Mouse (Mus musculus) hindbrain, embryonic 14.5 days (tissue): ENCODE data around the gene Tubb4b. TPM values are rescaled to one million over a fixed set of nuclear protein-coding genes. Genes with fewer than 3 reads are reported as not detected.

Experiments
- ATAC-seq: fragments of 200-750 bp; cut with Nextera tagmentation; 2 replicates; pipeline ENCODE4 v1.8.0; 2017; ENCODE audit warnings: moderate number of reproducible peaks, mild to moderate bottlenecking, moderate TSS enrichment, moderate library complexity; ENCODE audit not compliant: low FRiP score
- DNase-seq: peaks from one replicate; pipeline ENCODE4 v3.0.0-alpha.2; 2015; ENCODE audit warnings: low spot score
- H3K27ac ChIP-seq: fragments of 300-500 bp; sonication (generic); 2 replicates; pipeline ENCODE4 v1.5.1; 2014; ENCODE audit warnings: mild to moderate bottlenecking, moderate library complexity
- H3K27me3 ChIP-seq: fragments of 300-500 bp; sonication (generic); 2 replicates; pipeline ENCODE4 v1.6.1; 2014; ENCODE audit warnings: mild to moderate bottlenecking, low read length, mixed read lengths; ENCODE audit not compliant: control insufficient read depth, insufficient read depth
- H3K36me3 ChIP-seq: fragments of 300-500 bp; sonication (generic); replicated peaks from 2 replicates; pipeline ENCODE4 v1.6.1; 2014; ENCODE audit not compliant: control insufficient read depth, insufficient read depth
- H3K4me1 ChIP-seq: fragments of 300-500 bp; sonication (generic); replicated peaks from 2 replicates; pipeline ENCODE4 v1.6.1; 2014; ENCODE audit warnings: antibody characterized with exemption, low read length, mixed read lengths; ENCODE audit not compliant: control insufficient read depth, insufficient read depth
- H3K4me2 ChIP-seq: fragments of 300-500 bp; sonication (generic); replicated peaks from 2 replicates; pipeline ENCODE4 v1.6.1; 2014; ENCODE audit warnings: mild to moderate bottlenecking, moderate library complexity
- H3K4me3 ChIP-seq: fragments of 300-500 bp; sonication (generic); replicated peaks from 2 replicates; pipeline ENCODE4 v1.5.1; 2014; ENCODE audit warnings: mild to moderate bottlenecking, low read length
- H3K9ac ChIP-seq: fragments of 300-500 bp; sonication (generic); 2 replicates; pipeline ENCODE4 v1.6.1; 2014
- H3K9me3 ChIP-seq: fragments of 300-500 bp; sonication (generic); 2 replicates; pipeline ENCODE4 v1.6.1; 2016; ENCODE audit warnings: low read length; ENCODE audit not compliant: control insufficient read depth
- WGBS: fragments of 180-500 bp; shearing (Covaris S2); extraction: QIAGEN DNeasy Blood & Tissue Kit; methylation state at CpG from one replicate; pipeline ENCODE4 v1.1.7; 2014; 5-methylcytosine and 5-hydroxymethylcytosine counted together
- polyA plus RNA-seq: library from polyadenylated mRNA; unstranded; fragments of >200 nt; fragmentation: Nextera tagmentation; extraction: Ambion mirVana; gene quantifications from 2 replicates; pipeline ENCODE4 v1.2.1, GENCODE M21; 2014

Gene Tubb4b
- polyA plus RNA-seq, 1 experiment from 2014 or later: 382 TPM

DNA sequence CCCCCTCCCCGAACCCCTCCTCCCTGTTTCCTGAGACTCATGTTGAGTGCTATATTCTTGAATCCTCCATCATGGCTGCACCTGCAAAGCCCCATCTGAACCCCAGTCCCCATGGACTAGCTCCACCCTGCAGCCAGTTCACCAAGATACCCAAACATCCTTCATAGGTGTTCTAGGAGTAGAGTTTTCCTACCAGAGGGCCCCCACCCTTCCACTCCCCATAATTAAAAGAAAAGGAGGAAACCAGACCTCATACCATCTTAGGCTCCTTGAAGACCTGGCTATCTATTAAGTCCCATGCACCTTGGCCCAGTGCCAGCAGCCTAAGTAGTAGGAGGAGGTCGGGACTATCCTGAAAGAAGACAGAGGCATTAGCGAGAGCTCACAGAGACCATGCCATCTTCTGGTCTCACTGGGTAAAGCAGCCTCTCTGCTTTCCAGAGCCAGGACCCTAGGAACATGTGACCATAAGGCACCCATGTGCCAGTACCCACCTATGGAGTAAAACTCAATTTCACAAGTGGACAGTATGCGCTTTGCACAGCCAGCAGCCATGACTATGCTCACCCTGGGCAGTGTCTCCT is 20.8 kb downstream of the Tubb4b start:
- Histone ChIP-seq H3K27ac (no peak overlapping the region), H3K9me3 (no peaks in the 10 kb centered on the region), H3K9ac (no peak overlapping the region), H3K4me1 (peaks cover 2% of the 10 kb centered on the region; the same call in 1 of the 2 replicates), H3K36me3 (peaks cover 89% of the 10 kb centered on the region), H3K4me3 (no peak overlapping the region), H3K27me3 (no peaks in the 10 kb centered on the region), H3K4me2 (no peak overlapping the region)
- ATAC-seq: no peak
- 62% methylated on average over 4 of the region's 4 CpGs for WGBS
- DNase-seq: no peak

DNA sequence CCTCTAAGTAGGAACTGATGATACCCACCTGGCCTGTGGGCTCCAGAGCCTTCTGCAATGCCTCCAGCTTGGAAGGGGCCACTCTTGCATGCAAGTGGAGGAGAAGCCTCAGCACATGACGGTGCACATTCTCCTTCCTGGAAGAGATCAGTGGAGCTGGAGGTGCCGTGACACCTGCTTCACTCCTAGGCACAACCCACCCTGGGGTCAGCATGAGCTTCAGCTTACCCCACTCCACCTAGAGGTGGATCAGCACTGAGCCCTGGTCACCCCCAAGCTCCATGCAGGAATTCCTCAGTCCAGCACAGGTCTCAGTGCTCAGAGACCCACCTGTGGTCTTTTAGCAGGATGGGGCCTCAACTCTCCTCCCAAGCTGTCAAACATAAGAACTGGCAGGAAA is 23.9 kb downstream of the Tubb4b start:
- DNase-seq (no peak), ATAC-seq (no peak)
- peaks cover 78% of the 10 kb centered on the region for H3K36me3 ChIP-seq
- 100% methylated on average over 2 of the region's 2 CpGs for WGBS
- H3K4me3 ChIP-seq: no peak overlapping the region
- no peaks in the 10 kb centered on the region for H3K4me1 ChIP-seq
- no peak overlapping the region for H3K4me2 ChIP-seq
- H3K9ac ChIP-seq: no peak overlapping the region
- H3K9me3 ChIP-seq: no peaks in the 10 kb centered on the region
- H3K27ac ChIP-seq: no peak overlapping the region
- peaks cover 12% of the 10 kb centered on the region for H3K27me3 ChIP-seq

DNA sequence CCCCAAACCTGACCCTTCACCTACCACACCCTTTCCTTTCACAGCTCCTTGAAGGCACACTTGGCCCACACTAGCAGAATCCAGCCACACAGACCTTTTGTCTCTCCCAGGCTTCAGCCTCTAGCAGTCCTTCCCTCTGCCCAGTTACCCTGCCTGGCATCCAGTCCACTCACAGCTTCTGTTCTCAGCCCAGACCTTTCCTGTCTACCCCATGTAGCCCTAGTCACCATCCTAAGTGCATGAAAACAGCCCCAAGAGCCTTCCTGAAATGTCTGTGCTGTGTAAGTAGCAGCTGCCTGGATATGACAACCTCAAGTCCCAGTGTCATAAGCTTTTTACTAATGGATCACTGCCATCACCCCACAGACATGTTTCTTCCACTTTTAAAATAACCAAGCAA is 26.6 kb downstream of the Tubb4b start:
- no peak for DNase-seq
- H3K4me1 ChIP-seq: no peaks in the 10 kb centered on the region
- no peaks in the 10 kb centered on the region for H3K9me3 ChIP-seq
- ATAC-seq: no peak
- peaks cover 51% of the 10 kb centered on the region for H3K36me3 ChIP-seq
- no peak overlapping the region for H3K9ac ChIP-seq
- H3K4me3 ChIP-seq: no peak overlapping the region
- H3K27ac ChIP-seq: no peak overlapping the region
- peaks cover 25% of the 10 kb centered on the region for H3K27me3 ChIP-seq
- H3K4me2 ChIP-seq: no peak overlapping the region

DNA sequence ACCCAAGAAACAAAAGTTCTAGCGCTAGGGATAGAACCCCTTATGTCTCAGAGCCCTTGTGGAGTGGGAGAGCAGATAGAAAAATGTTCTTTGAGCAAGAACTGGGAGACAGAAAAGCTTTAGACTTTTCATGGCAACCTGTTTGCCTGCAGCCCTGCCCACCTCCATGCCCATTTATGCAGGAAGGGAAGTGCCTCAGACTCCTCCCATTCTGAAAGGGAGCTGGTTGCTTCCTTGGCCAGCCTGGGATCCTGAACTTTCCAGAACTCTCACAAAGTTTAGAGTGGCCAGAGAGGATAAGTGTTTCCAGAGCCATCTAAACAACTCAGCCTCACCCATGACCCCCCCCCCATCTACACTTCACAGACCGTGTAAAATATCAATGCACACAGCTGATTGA is 27.3 kb downstream of the Tubb4b start:
- DNase-seq (no peak), ATAC-seq (no peak)
- 30% methylated on average over 2 of the region's 2 CpGs for WGBS
- Histone ChIP-seq H3K27me3 (peaks cover 25% of the 10 kb centered on the region), H3K9me3 (no peaks in the 10 kb centered on the region), H3K4me3 (no peak overlapping the region), H3K4me1 (no peaks in the 10 kb centered on the region), H3K4me2 (0 out of 2 replicates have a peak overlapping the region, but pooled peaks have one; percentile 4), H3K9ac (no peak overlapping the region), H3K36me3 (peaks cover 43% of the 10 kb centered on the region), H3K27ac (no peak overlapping the region)

DNA sequence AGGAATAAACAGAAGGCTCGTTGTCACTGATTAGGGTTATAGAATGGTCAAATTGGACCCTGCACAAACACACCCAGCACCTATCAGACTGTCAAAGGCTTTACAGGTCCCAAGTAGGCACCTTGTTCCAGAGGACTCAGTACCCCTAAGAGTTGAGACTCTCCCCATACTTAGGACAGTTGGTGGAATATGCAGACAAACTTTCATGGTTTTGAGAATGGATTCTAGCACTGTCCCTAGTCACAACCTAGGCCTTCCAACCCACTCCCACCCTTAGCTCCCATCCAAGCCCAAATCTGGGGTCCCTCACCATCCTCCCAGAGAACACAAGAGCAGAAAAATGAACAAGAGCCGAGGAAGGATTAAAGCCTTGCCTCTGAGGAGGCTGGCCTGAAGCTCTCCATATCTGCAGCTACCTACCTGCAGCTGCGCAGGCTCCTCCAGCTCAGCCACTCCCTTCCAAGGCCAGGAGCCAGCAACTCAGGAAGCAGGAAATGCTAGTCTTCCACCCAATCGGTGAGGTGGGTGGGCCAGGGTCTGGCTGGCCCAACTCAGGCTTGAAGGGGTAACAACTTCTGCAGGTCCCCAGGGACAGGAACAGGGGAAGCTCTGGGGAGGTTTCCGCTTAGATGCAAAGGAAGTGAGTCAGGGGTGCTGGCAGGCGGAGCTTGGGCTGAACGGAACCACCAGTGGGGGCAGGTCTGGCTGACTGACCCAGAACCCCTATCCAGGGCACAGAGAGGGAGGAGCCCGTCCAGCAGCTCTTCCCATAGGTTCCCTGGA is 28.1 kb downstream of the Tubb4b start, which contains the start of gene Tor4a:
Gene Tor4a, minus strand, starts transcription at position 715 of the 783 bp plus-strand sequence.
- Histone ChIP-seq H3K4me3 (no peak within 1 kb of the TSS; the same call in 1 of the 2 replicates), H3K27ac (no peak within 1 kb of the TSS), H3K27me3 (peaks cover 25% of the 10 kb centered on the region), H3K4me2 (peak within 1 kb of the TSS; percentile 25), H3K9ac (no peak within 1 kb of the TSS), H3K4me1 (no peaks in the 10 kb centered on the region), H3K9me3 (no peaks in the 10 kb centered on the region), H3K36me3 (peaks cover 35% of the 10 kb centered on the region)
- DNase-seq (no peak), ATAC-seq (no peak)
- 18% methylated on average over 8 of the region's 8 CpGs for WGBS

DNA sequence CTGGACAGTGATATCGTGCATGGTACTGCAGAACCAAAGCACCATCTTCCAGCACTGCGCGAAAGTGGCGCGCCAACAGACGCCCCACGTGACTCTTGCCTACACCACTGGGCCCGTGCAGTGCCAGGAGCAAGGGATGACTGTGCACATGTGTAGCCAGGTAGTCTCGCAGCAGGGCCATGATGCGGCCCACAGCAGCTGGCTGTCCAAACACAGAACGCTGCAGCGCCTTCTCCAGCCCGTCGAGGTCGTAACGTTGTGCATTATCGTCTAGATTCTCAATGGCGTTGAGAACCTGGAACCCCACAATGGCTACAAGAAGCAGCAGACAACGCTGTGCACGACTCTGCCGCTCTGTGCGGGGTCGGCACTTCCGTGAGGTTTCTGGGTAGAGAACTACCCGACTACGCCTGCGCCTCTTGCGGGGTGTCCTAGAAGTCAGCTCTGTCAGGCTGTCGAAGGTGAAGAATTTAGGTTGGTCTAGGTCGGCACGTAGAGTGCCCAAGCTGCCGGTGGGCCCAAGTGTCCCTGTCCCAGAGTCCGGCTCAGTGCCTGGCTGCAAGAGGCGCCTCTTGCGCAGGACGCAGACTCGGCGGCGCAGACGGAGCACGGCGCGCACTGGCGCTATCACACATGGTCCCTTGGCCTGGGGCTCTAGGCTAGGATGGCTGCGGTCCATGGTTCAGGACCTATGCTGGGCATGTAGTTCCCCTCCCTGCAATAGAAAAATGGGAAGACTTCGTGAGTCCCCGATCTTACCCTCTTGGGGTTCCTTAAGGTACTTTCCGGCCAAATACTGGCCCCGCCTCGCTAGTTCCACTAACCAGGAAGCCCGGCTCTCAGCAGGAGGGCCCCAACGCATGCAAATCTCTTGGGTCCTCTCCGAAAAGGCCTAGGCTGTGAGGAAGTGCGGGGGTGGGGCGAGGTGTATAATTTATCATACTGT is 29.0 kb downstream of the Tubb4b start:
- DNase-seq (no peak), ATAC-seq (no peak)
- Histone ChIP-seq H3K9me3 (no peaks in the 10 kb centered on the region), H3K4me2 (peak overlapping the region; percentile 25), H3K27ac (no peak overlapping the region), H3K4me3 (no peak overlapping the region; the same call in 1 of the 2 replicates), H3K36me3 (peaks cover 26% of the 10 kb centered on the region), H3K4me1 (no peaks in the 10 kb centered on the region), H3K27me3 (peaks cover 25% of the 10 kb centered on the region), H3K9ac (no peak overlapping the region)
- WGBS: 22% methylated on average over 55 of the region's 55 CpGs

DNA sequence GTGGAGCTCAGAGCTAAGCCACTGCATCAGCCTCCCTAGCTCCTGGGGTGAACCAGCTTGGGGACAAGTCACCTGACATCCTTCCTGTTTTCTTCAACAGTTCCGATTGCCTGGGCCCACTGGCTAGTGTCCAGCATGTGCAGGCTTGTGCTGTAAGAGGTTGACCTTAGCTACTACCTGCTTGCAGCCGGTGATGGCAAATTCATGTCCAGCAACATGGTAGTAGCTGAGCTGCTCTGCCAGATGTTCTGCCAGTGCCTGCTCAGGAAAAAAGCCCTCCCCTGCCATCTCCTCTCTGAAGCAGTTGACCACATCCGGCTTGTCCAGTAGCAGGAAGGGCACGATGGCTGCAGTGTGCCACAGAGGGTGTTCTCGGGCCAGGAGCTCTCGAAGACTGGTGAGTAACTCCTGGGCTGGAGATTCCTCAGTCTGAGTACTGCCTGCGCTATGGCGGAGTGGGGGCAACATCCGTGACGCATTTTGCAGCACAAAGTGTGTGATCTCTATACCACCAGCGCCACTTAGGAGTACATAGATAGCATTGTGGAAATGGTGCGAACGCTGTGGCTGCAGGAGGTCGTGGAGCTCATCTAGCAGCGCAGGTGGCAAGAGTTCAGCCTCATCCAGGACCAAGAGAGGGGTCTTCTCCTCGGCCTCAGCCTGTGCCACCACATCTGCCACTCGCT is 29.9 kb downstream of the Tubb4b start:
- ATAC-seq: no peak
- no peaks in the 10 kb centered on the region for H3K9me3 ChIP-seq
- H3K4me3 ChIP-seq: no peak overlapping the region
- no peak overlapping the region for H3K4me2 ChIP-seq
- no peak for DNase-seq
- H3K27me3 ChIP-seq: peaks cover 25% of the 10 kb centered on the region
- no peak overlapping the region for H3K27ac ChIP-seq
- H3K36me3 ChIP-seq: peaks cover 18% of the 10 kb centered on the region
- no peak overlapping the region for H3K9ac ChIP-seq
- H3K4me1 ChIP-seq: no peaks in the 10 kb centered on the region
- 81% methylated on average over 17 of the region's 17 CpGs for WGBS

DNA sequence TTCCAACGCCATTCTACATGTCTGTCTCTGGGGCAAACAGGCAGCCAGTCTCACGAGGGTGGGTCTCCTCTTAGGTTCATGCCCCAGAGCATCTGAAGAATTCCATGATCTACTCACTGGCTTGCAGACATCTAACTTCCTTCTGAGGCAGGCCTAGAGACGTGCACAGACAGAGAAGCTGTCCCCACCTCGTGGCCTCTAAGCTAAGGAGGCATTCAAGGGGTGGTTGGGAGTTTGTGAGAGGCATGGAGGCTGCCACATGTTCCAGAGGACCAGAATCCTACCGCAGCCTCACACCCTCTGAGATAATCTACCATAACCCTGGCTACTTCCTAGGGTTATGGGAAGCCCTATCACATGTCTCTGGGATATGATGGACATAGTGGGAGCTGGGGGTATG is 30.5 kb downstream of the Tubb4b start:
- no peak overlapping the region for H3K4me3 ChIP-seq
- no peak overlapping the region for H3K9ac ChIP-seq
- H3K9me3 ChIP-seq: no peaks in the 10 kb centered on the region
- no peak overlapping the region for H3K27ac ChIP-seq
- peaks cover 25% of the 10 kb centered on the region for H3K27me3 ChIP-seq
- H3K4me2 ChIP-seq: no peak overlapping the region
- ATAC-seq (0 out of 2 replicates have a peak, but pooled peaks have one; percentile 18), DNase-seq (no peak)
- WGBS: 78% methylated on average over 5 of the region's 5 CpGs
- no peaks in the 10 kb centered on the region for H3K4me1 ChIP-seq
- H3K36me3 ChIP-seq: peaks cover 11% of the 10 kb centered on the region
